Mouse (Mus musculus) G1E (cell line): Measurements from ENCODE around the gene Acot12.
"Not testable (repeated sequence)": the region's sequence is repeated elsewhere in the genome, so short reads cannot be mapped to it uniquely, and the experiment has no call there.

Source experiments
- CTCF ChIP-seq: IDR thresholded peaks from 2 replicates; pipeline ENCODE4 v1.5.1; 2012; ENCODE audit warnings: low read depth, low read length, inconsistent platforms, mixed read lengths
- GATA1 ChIP-seq: IDR thresholded peaks from 2 replicates; pipeline ENCODE4 v1.6.1; 2012; ENCODE audit warnings: borderline replicate concordance, low read length, inconsistent platforms, mixed read lengths
- GATA2 ChIP-seq: IDR thresholded peaks from 2 replicates; pipeline ENCODE4 v1.6.1; 2012; ENCODE audit warnings: low read depth, low read length, inconsistent platforms, borderline replicate concordance
- POLR2AphosphoS5 ChIP-seq: IDR thresholded peaks from 2 replicates; pipeline ENCODE4 v1.6.1; 2012; ENCODE audit warnings: low read depth, low read length, inconsistent platforms; ENCODE audit not compliant: insufficient replicate concordance
- TAL1 ChIP-seq: conservative IDR thresholded peaks from 2 replicates; pipeline ENCODE4 v1.6.1; 2012; ENCODE audit warnings: low read depth, low read length, inconsistent platforms, mixed read lengths

- TF ChIP-seq CTCF, GATA1, TAL1, GATA2, POLR2AphosphoS5: not testable (repeated sequence)
These were observed 22.3 kb downstream of the Acot12 start for GRCm38 (mm10) chr13:91763654-91764053.
